Mouse (Mus musculus): ENCODE results near the gene Ccdc171. TPM values are rescaled to one million over a fixed set of nuclear protein-coding genes. Genes with fewer than 3 reads are reported as not detected.

Gene Ccdc171
- total RNA-seq, 4 experiments from 2014 or later, result 2.6 to 3.4 (median 2.9) TPM

- no peak for DNase-seq
Measured at GRCm38 (mm10) chr4:83798674-83799430, 273.5 kb downstream of the Ccdc171 start.

GRCm38 (mm10) chr4:83800402-83800801 is 275.1 kb downstream of the Ccdc171 start:
- DNase-seq, result no peak

- no peak for DNase-seq
Measured at GRCm38 (mm10) chr4:83816925-83817324, 291.6 kb downstream of the Ccdc171 start.

- DNase-seq, result no peak
Measured at GRCm38 (mm10) chr4:83829718-83830459, 304.5 kb downstream of the Ccdc171 start.

- DNase-seq, result no peak
Measured at GRCm38 (mm10) chr4:83830891-83831880, 305.8 kb downstream of the Ccdc171 start.

- no peak for DNase-seq
Measured at GRCm38 (mm10) chr4:83839077-83839476, 313.7 kb downstream of the Ccdc171 start.

- DNase-seq, result no peak
Measured at GRCm38 (mm10) chr4:83846304-83846703, 321.0 kb downstream of the Ccdc171 start.

GRCm38 (mm10) chr4:83853885-83854284 is 328.5 kb downstream of the Ccdc171 start:
- DNase-seq, result no peak

- no peak for DNase-seq
Measured at GRCm38 (mm10) chr4:83861706-83862105, 336.4 kb downstream of the Ccdc171 start.

- DNase-seq, result no peak
Measured at GRCm38 (mm10) chr4:83862295-83862694, 336.9 kb downstream of the Ccdc171 start.

- DNase-seq, result no peak
Measured at GRCm38 (mm10) chr4:83876600-83876999, 351.3 kb downstream of the Ccdc171 start.

- no peak for DNase-seq
Measured at GRCm38 (mm10) chr4:83878236-83878635, 352.9 kb downstream of the Ccdc171 start.

- no peak for DNase-seq
Measured at GRCm38 (mm10) chr4:83888459-83889054, 363.2 kb downstream of the Ccdc171 start.

GRCm38 (mm10) chr4:83902081-83902645 is 376.8 kb downstream of the Ccdc171 start:
- DNase-seq, result no peak

Other genes starting within 250 kb of the Ccdc171 start
- 10 to 100 TPM; 21.4 to 29.7 (median 26.3) TPM for gene Ttc39b, start 201.3 kb upstream of the Ccdc171 start, total RNA-seq (2022)
- gene Snapc3, start 107.8 kb upstream of the Ccdc171 start, total RNA-seq (2022), result 10 to 100 TPM; 21.7 to 34.2 (median 25.3) TPM
- 10 to 100 TPM; 49.0 to 67.3 (median 52.6) TPM for gene Psip1, start 39.1 kb upstream of the Ccdc171 start, total RNA-seq (2022)

All from adrenal gland, adult 8-10 months (tissue).